Mouse (Mus musculus) kidney, adult 8-10 months (tissue): ENCODE measurements around the gene Rab1b.
A peak's percentile ranks its signal among the peaks of the same experiment; 100 is the strongest.
"Not testable (repeated sequence)": the region's sequence is repeated elsewhere in the genome, so short reads cannot be mapped to it uniquely, and the experiment has no call there.

Experiments used
- DNase-seq, 2 experiments: peaks; one replicate each; pipeline ENCODE4 v3.0.0; 2022

The Rab1b gene

GRCm38 (mm10) chr19:5097521-5098362 is 9.1 kb downstream of the Rab1b start:
- no peak for DNase-seq

- DNase-seq, result no peak
These were observed 10.9 kb downstream of the Rab1b start for GRCm38 (mm10) chr19:5095887-5096474.

GRCm38 (mm10) chr19:5094746-5095417 is 12.0 kb downstream of the Rab1b start:
- no peak for DNase-seq

- DNase-seq, result peak; percentile 84 to 93
These were observed 12.6 kb downstream of the Rab1b start for GRCm38 (mm10) chr19:5094243-5094632.

- DNase-seq, result no peak
These were observed 13.2 kb downstream of the Rab1b start for GRCm38 (mm10) chr19:5093481-5094242.

GRCm38 (mm10) chr19:5092083-5092482 is 14.8 kb downstream of the Rab1b start:
- no peak for DNase-seq

- no peak for DNase-seq
These were observed 17.5 kb downstream of the Rab1b start for GRCm38 (mm10) chr19:5089324-5089723.

- DNase-seq, result peak; percentile 97 to 99
These were observed 18.8 kb downstream of the Rab1b start, which contains the start of gene Yif1a for GRCm38 (mm10) chr19:5087884-5088728. Gene Yif1a, plus strand, starts transcription at chr19:5088538.

- not testable (repeated sequence) for DNase-seq
These were observed 20.3 kb downstream of the Rab1b start for GRCm38 (mm10) chr19:5086533-5086932.

- peak; percentile 49 to 55 for DNase-seq
These were observed 21.6 kb downstream of the Rab1b start, which contains the start of gene Tmem151a for GRCm38 (mm10) chr19:5085145-5085863. Gene Tmem151a, minus strand, starts transcription at chr19:5085531.

- DNase-seq, result no peak
These were observed 22.1 kb downstream of the Rab1b start for GRCm38 (mm10) chr19:5084834-5085144.

- no peak for DNase-seq
These were observed 22.7 kb downstream of the Rab1b start for GRCm38 (mm10) chr19:5083961-5084833.

- DNase-seq, result no peak
These were observed 24.3 kb downstream of the Rab1b start for GRCm38 (mm10) chr19:5082596-5082995.

- no peak for DNase-seq
These were observed 24.9 kb downstream of the Rab1b start for GRCm38 (mm10) chr19:5082005-5082404.

- DNase-seq, result no peak
These were observed 27.6 kb downstream of the Rab1b start for GRCm38 (mm10) chr19:5079279-5079678.

- DNase-seq, result no peak
These were observed 33.4 kb downstream of the Rab1b start for GRCm38 (mm10) chr19:5073518-5073917.

- peak in 1 of 2 experiments; percentile 64 for DNase-seq
These were observed 33.8 kb downstream of the Rab1b start for GRCm38 (mm10) chr19:5073028-5073427.

GRCm38 (mm10) chr19:5072389-5073019 is 34.4 kb downstream of the Rab1b start:
- no peak for DNase-seq

- peak; percentile 72 to 79 for DNase-seq
These were observed 35.1 kb downstream of the Rab1b start for GRCm38 (mm10) chr19:5071545-5072369.
